18 mouse cellular contexts compared by ENCODE assay signal in the genomic region with DNA sequence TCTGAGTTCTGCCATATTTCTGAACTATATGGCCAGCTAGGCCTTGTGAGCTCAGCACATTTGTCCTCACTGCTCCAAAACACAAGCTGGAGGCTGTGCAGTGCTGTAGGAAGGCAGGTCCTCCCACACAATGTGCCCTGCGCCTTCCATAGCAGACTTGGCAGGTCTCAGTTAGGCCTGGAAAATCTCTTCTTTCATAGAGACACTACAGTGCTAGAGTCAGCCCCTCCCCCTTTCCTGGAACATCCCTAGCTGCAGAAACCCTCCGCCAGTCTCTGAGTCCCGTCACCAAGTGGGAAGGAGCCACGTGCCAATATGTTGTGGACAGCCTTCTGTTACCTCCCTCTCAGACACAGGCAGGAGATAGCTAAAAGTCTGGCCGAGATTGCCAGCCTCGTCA. TPM values are rescaled to one million over a fixed set of nuclear protein-coding genes. Genes with fewer than 3 reads are reported as not detected.
DNase-seq lines count a peak whose midpoint lies in the region; ATAC-seq and TF ChIP-seq lines count a peak whose summit lies in the region.
"Had no signal": no experiment of that assay in that cellular context is flagged by ENCODE, and none has a peak within 500 bp of the region (broad histone marks: within the 10 kb centered on the region; RNA-seq: fewer than 3 reads in every experiment).

No protein-coding gene starts in this region.

- H3K4me2 ChIP-seq in hindbrain, embryonic 15.5 days: no peak overlapping the region
- H3K4me2 ChIP-seq in hindbrain, embryonic 14.5 days (replicated peaks): no peak overlapping the region
- no peak overlapping the region for H3K4me2 ChIP-seq in lung, embryonic 14.5 days
- no peak overlapping the region for H3K4me2 ChIP-seq in stomach, embryonic 14.5 days (replicated peaks; ENCODE audit: low read depth, low read length)
- H3K4me2 ChIP-seq: hindbrain, embryonic 13.5 days; liver, embryonic 13.5 days; neural tube, embryonic 15.5 days had no signal

- no peaks in the 10 kb centered on the region for H3K27me3 ChIP-seq in hindbrain, embryonic 15.5 days
- H3K27me3 ChIP-seq in hindbrain, embryonic 14.5 days (ENCODE audit: control insufficient read depth, insufficient read depth, low read length): no peaks in the 10 kb centered on the region
- no peaks in the 10 kb centered on the region for H3K27me3 ChIP-seq in lung, embryonic 14.5 days (ENCODE audit: insufficient read depth, low read length)
- no peaks in the 10 kb centered on the region for H3K27me3 ChIP-seq in stomach, embryonic 14.5 days (ENCODE audit: control insufficient read depth, insufficient read depth, low read length)
- H3K27me3 ChIP-seq: neural tube, embryonic 15.5 days had no signal

- no peak overlapping the region for H3K27ac ChIP-seq in hindbrain, embryonic 15.5 days (replicated peaks)
- no peak overlapping the region for H3K27ac ChIP-seq in hindbrain, embryonic 14.5 days
- no peak overlapping the region for H3K27ac ChIP-seq in lung, embryonic 14.5 days (ENCODE audit: low read depth)
- H3K27ac ChIP-seq in stomach, embryonic 14.5 days (ENCODE audit: low read length): no peak overlapping the region
- H3K27ac ChIP-seq: embryonic facial prominence, embryonic 10.5 days; hindbrain, embryonic 13.5 days; layer of hippocampus, adult 2 months; liver, embryonic 13.5 days; neural tube, embryonic 15.5 days had no signal

- no peak overlapping the region for H3K4me3 ChIP-seq in hindbrain, embryonic 15.5 days
- H3K4me3 ChIP-seq in hindbrain, embryonic 14.5 days (replicated peaks; ENCODE audit: low read length): no peak overlapping the region
- no peak overlapping the region for H3K4me3 ChIP-seq in lung, embryonic 14.5 days (ENCODE audit: low read depth, low read length)
- no peak overlapping the region for H3K4me3 ChIP-seq in stomach, embryonic 14.5 days (ENCODE audit: low read depth, low read length)
- H3K4me3 ChIP-seq: embryonic facial prominence, embryonic 10.5 days; hindbrain, embryonic 13.5 days; layer of hippocampus, adult 2 months; liver, embryonic 13.5 days; neural tube, embryonic 15.5 days had no signal

- 51% methylated on average over 6 of the region's 6 CpGs for WGBS in hindbrain, embryonic 15.5 days
- WGBS in hindbrain, embryonic 14.5 days: 54% methylated on average over 6 of the region's 6 CpGs
- WGBS in lung, embryonic 14.5 days: 38% methylated on average over 6 of the region's 6 CpGs
- 35% methylated on average over 6 of the region's 6 CpGs for WGBS in stomach, embryonic 14.5 days

- H3K9me3 ChIP-seq in hindbrain, embryonic 15.5 days: no peaks in the 10 kb centered on the region
- H3K9me3 ChIP-seq in hindbrain, embryonic 14.5 days (ENCODE audit: control insufficient read depth, low read length): no peaks in the 10 kb centered on the region
- no peaks in the 10 kb centered on the region for H3K9me3 ChIP-seq in lung, embryonic 14.5 days (ENCODE audit: low read depth, low read length)
- H3K9me3 ChIP-seq in stomach, embryonic 14.5 days (ENCODE audit: control insufficient read depth, low read depth, low read length): no peaks in the 10 kb centered on the region
- H3K9me3 ChIP-seq: embryonic facial prominence, embryonic 10.5 days; hindbrain, embryonic 13.5 days; liver, embryonic 13.5 days; neural tube, embryonic 15.5 days had no signal

- no peak for TF ChIP-seq CTCF in lung, embryonic 14.5 days (IDR thresholded peaks at IDR 0.05; ENCODE audit: low read depth)

- no peak overlapping the region for H3K9ac ChIP-seq in hindbrain, embryonic 15.5 days
- H3K9ac ChIP-seq in hindbrain, embryonic 14.5 days: no peak overlapping the region
- H3K9ac ChIP-seq in lung, embryonic 14.5 days: no peak overlapping the region
- H3K9ac ChIP-seq in stomach, embryonic 14.5 days (replicated peaks; ENCODE audit: low read depth, low read length): no peak overlapping the region
- H3K9ac ChIP-seq: hindbrain, embryonic 13.5 days; liver, embryonic 13.5 days; neural tube, embryonic 15.5 days had no signal

- no peaks in the 10 kb centered on the region for H3K4me1 ChIP-seq in hindbrain, embryonic 15.5 days (replicated peaks)
- H3K4me1 ChIP-seq in hindbrain, embryonic 14.5 days (replicated peaks; ENCODE audit: control insufficient read depth, insufficient read depth, low read length): no peaks in the 10 kb centered on the region
- no peaks in the 10 kb centered on the region for H3K4me1 ChIP-seq in lung, embryonic 14.5 days (ENCODE audit: insufficient read depth)
- peaks cover 8% of the 10 kb centered on the region; the same call in 1 of the 2 replicates for H3K4me1 ChIP-seq in stomach, embryonic 14.5 days (ENCODE audit: control insufficient read depth, insufficient read depth, low read length)
- H3K4me1 ChIP-seq: embryonic facial prominence, embryonic 10.5 days; hindbrain, embryonic 13.5 days; liver, embryonic 13.5 days; neural tube, embryonic 15.5 days had no signal

- peak; percentile 45; the same call in 1 of the 2 replicates for ATAC-seq in hindbrain, embryonic 15.5 days (ENCODE audit: low FRiP score, low read depth)
- ATAC-seq in hindbrain, embryonic 14.5 days (ENCODE audit: low FRiP score): no peak; the same call in 1 of the 2 replicates
- ATAC-seq in lung, embryonic 14.5 days (ENCODE audit: insufficient read depth): no peak
- peak; percentile 74; the same call in 1 of the 2 replicates for ATAC-seq in stomach, embryonic 14.5 days (ENCODE audit: insufficient number of reproducible peaks, insufficient read depth, low FRiP score, low read depth)

- no peaks in the 10 kb centered on the region for H3K36me3 ChIP-seq in hindbrain, embryonic 15.5 days
- no peaks in the 10 kb centered on the region for H3K36me3 ChIP-seq in hindbrain, embryonic 14.5 days (replicated peaks; ENCODE audit: control insufficient read depth, insufficient read depth)
- no peaks in the 10 kb centered on the region for H3K36me3 ChIP-seq in lung, embryonic 14.5 days (ENCODE audit: insufficient read depth)
- no peaks in the 10 kb centered on the region for H3K36me3 ChIP-seq in stomach, embryonic 14.5 days (ENCODE audit: control insufficient read depth, insufficient read depth, low read length)
- H3K36me3 ChIP-seq: embryonic facial prominence, embryonic 10.5 days; hindbrain, embryonic 13.5 days; liver, embryonic 13.5 days; neural tube, embryonic 15.5 days had no signal

- DNase-seq in embryo, embryonic 11 days: peak; percentile 37
- DNase-seq in embryo, embryonic 10.5 days (ENCODE audit: low spot score): no peak
- DNase-seq in hindbrain, embryonic 14.5 days (ENCODE audit: low spot score): no peak
- DNase-seq in lung, embryonic 14.5 days: peak; percentile 46
- DNase-seq in lung, postnatal 4 days: no peak
- no peak for DNase-seq in spleen, postnatal 36 days (ENCODE audit: low spot score in 2 of 2)
- DNase-seq: adrenal gland, postnatal 25 days; cerebellum, adult 11 months; gastrocnemius, postnatal 25 days; liver, embryonic 13.5 days; right cerebral cortex, postnatal 25 days; thymus, postnatal 4 days had no signal

RNA-seq across cellular contexts. Expression of a gene that starts 14.9 kb away (rescaled TPM):
- 0.05 and 0.22 TPM in 2 replicates for polyA plus RNA-seq in hindbrain, embryonic 15.5 days (2015; fragmentation: Nextera tagmentation; extraction: Ambion mirVana)
- 0.19 and 0.39 TPM in 2 replicates for polyA plus RNA-seq in hindbrain, embryonic 14.5 days (2014; fragmentation: Nextera tagmentation; extraction: Ambion mirVana)
- polyA plus RNA-seq in lung, embryonic 14.5 days (2014; fragmentation: Nextera tagmentation; extraction: Ambion mirVana): 0.05 TPM in 1 of 2 replicates, not detected in the other
- polyA plus RNA-seq in stomach, embryonic 14.5 days (2014; fragmentation: Nextera tagmentation; extraction: Ambion mirVana): 3.7 and 4.3 TPM in 2 replicates
- polyA plus RNA-seq: liver, embryonic 13.5 days had no signal

Comparison
In these comparisons a context has a peak if more than half of its experiments do, and no peak if none do; other contexts are left out.
1. DNase-seq: peak in embryo, embryonic 11 days (single experiment) and lung, embryonic 14.5 days (single experiment); none in embryo, embryonic 10.5 days (single experiment), hindbrain, embryonic 14.5 days (single experiment), lung, postnatal 4 days (0 of 2) and spleen, postnatal 36 days (0 of 2).
2. ATAC-seq: peak in hindbrain, embryonic 15.5 days (single experiment) and stomach, embryonic 14.5 days (single experiment); none in hindbrain, embryonic 14.5 days (single experiment) and lung, embryonic 14.5 days (single experiment).